Mouse (Mus musculus) heart, embryonic 15.5 days (tissue): ENCODE data around the gene Smyd5. TPM values are rescaled to one million over a fixed set of nuclear protein-coding genes. Genes with fewer than 3 reads are reported as not detected.
"Not testable (repeated sequence)": the region's sequence is repeated elsewhere in the genome, so short reads cannot be mapped to it uniquely, and the experiment has no call there.

ENCODE experiments used
- ATAC-seq: fragments of 200-750 bp; cut with Nextera tagmentation; replicated peaks from 2 replicates; pipeline ENCODE4 v1.8.0; 2017; ENCODE audit warnings: low read depth, moderate TSS enrichment; ENCODE audit not compliant: insufficient number of reproducible peaks, insufficient read depth, low FRiP score
- H3K27ac ChIP-seq: fragments of 300-500 bp; sonication (generic); 2 replicates; pipeline ENCODE4 v1.5.1; 2015; ENCODE audit warnings: mild to moderate bottlenecking, inconsistent platforms
- H3K27me3 ChIP-seq: fragments of 300-500 bp; sonication (generic); 2 replicates; pipeline ENCODE4 v1.6.1; 2015; ENCODE audit warnings: inconsistent platforms
- H3K36me3 ChIP-seq: fragments of 300-500 bp; sonication (generic); 2 replicates; pipeline ENCODE4 v1.6.1; 2015; ENCODE audit warnings: mild to moderate bottlenecking, inconsistent platforms
- H3K4me1 ChIP-seq: fragments of 300-500 bp; sonication (generic); replicated peaks from 2 replicates; pipeline ENCODE4 v1.6.1; 2015; ENCODE audit warnings: inconsistent platforms
- H3K4me2 ChIP-seq: fragments of 300-500 bp; sonication (generic); 2 replicates; pipeline ENCODE4 v1.6.1; 2015; ENCODE audit warnings: inconsistent platforms, mild to moderate bottlenecking, moderate library complexity
- H3K4me3 ChIP-seq: fragments of 300-500 bp; sonication (generic); 2 replicates; pipeline ENCODE4 v1.5.1; 2015; ENCODE audit warnings: mild to moderate bottlenecking, inconsistent platforms
- H3K9ac ChIP-seq: fragments of 300-500 bp; sonication (generic); 2 replicates; pipeline ENCODE4 v1.6.1; 2015; ENCODE audit warnings: mild to moderate bottlenecking, inconsistent platforms
- H3K9me3 ChIP-seq: fragments of 300-500 bp; sonication (generic); replicated peaks from 2 replicates; pipeline ENCODE4 v1.6.1; 2016; ENCODE audit warnings: inconsistent platforms
- WGBS: fragments of 180-500 bp; shearing (Covaris S2); methylation state at CpG from one replicate; pipeline ENCODE4 v1.1.7; 2015; ENCODE audit warnings: mixed read lengths; 5-methylcytosine and 5-hydroxymethylcytosine counted together
- polyA plus RNA-seq: library from polyadenylated mRNA; unstranded; fragments of >200 nt; fragmentation: Nextera tagmentation; extraction: Ambion mirVana; gene quantifications from 2 replicates; pipeline ENCODE4 v1.2.1, GENCODE M21; 2015

Gene Smyd5
- polyA plus RNA-seq, 1 experiment from 2014 or later, result 29.6 TPM

DNA sequence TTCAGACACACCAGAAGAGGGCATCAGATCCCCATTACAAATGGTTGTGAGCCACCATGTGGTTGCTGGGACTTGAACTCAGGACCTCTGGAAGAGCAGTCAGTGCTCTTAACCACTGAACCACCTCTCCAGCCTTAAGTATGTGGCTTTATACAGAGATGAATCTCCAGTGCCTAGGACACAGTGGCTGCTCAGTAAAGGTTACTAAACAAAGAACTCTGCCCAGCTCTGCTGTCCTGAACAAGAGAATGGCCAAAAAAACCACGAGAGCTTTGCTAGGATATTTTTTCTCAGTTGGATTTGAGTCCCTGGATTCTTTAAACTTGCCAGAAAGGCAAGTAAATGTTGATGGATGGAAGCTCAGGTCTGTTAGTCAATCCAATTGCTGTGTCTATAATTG is 18.4 kb downstream of the Smyd5 start:
- Histone ChIP-seq H3K4me1 (peaks cover 28% of the 10 kb centered on the region), H3K9ac (peak overlapping the region; percentile 81), H3K4me3 (peak overlapping the region; percentile 65), H3K36me3 (peaks cover 26% of the 10 kb centered on the region; the same call in 1 of the 2 replicates), H3K4me2 (peak overlapping the region; percentile 97)
- 53% methylated on average over 1 of the region's 1 CpGs for WGBS
- not testable (repeated sequence) for ATAC-seq, H3K9me3 ChIP-seq, H3K27me3 ChIP-seq, H3K27ac ChIP-seq

DNA sequence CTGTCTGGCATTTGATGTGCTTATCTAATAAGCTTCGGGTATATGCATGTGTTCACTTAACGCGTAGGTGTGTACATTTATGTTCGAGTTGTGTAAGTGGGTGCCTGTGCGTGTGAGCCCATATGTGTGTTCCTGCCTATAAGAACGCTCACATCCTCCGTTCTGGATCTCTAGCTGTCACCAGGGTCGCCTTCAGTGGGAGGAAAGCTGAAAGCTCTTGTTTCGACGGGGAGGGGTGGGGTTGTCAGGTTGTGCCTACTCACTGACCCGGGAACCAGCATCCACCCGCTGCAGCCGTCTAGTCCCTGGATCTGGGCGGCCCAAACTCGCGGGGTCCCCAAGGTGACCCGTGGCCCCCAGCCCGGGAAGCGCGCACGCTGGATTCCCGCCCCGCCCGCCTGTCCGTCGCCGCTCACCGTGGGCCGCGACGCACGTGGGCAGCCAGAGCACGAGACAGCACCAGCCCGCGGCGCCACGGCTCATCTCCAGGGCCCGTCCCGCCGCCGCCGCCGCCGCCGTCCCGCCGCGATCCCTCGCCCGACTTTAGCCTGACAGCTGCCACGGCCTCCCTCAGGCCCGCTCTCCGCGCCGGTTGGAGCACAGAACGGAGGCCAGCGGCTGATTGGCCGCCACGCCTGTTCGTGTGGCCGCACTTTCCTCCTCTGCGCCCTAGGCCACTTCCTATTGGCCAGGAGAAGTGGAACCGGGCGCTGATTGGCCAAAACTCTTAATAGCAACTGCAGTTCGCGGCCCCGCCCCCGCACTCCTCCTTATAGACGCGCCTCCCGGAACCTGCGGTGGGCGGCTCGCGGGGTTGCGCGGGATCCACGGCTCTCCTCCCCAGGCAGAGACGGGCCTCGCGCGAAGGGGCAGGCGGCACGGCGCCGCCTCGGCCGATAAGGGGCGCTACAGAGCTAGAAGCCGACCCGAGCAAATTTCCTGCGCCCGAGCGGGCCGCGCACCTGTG is 19.2 kb downstream of the Smyd5 start, which contains the start of gene Cct7:
TSS of gene Cct7 (plus strand) at position 818 of the 967 bp plus-strand sequence.
- H3K27me3 ChIP-seq, result no peaks in the 10 kb centered on the region
- H3K9ac ChIP-seq, result peak within 1 kb of the TSS; percentile 81
- H3K4me1 ChIP-seq, result peaks cover 30% of the 10 kb centered on the region
- H3K9me3 ChIP-seq, result no peaks in the 10 kb centered on the region
- under 1% methylated on average over 82 of the region's 96 CpGs for WGBS
- ATAC-seq, result peak; percentile 93
- H3K4me2 ChIP-seq, result peak within 1 kb of the TSS; percentile 97
- peak within 1 kb of the TSS; percentile 86 for H3K27ac ChIP-seq
- H3K4me3 ChIP-seq, result peak within 1 kb of the TSS; percentile 65
- H3K36me3 ChIP-seq, result peaks cover 17% of the 10 kb centered on the region; the same call in 1 of the 2 replicates

DNA sequence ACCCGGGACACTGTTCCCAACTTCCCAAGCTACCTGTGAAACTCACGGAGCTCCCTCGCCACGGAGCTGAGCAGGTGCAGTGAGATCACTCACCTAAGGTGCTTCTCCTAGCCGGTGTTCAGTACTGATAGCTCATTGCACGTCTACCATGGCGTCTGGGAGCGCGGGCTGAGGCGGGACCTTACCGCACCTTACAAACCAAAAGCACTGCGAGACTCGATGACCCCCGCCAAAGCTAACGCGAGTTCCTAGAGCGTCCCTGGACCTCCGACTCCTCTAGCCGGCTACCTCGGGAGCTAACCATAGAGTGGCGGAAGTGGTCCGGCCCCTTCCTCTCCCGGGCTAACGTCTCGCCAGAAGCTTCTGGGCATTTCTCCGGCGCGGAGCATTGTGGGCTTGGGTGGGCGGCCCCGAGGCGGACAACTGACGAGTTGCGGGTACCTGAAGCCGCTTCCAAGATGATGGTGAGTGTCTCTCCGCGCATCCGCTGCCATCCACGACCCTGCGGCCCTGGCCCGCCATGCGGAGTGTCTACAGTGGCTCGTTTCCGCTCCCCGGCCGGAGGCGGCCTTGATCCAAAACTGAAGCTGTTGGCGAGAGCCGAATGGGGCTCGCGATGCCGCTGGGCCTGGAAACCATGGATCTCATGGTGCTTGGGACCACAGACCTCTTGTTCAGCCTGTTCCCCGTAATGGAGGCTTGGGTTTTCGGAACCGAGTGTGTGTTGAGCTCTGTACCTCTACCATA is 20.0 kb downstream of the Smyd5 start, which contains the start of gene Pradc1:
TSS of gene Pradc1 (minus strand) at position 307 of the 747 bp plus-strand sequence.
- peak; percentile 89 for ATAC-seq
- Histone ChIP-seq H3K4me2 (peak within 1 kb of the TSS; percentile 97), H3K36me3 (peaks cover 9% of the 10 kb centered on the region; the same call in 1 of the 2 replicates), H3K27me3 (no peaks in the 10 kb centered on the region), H3K27ac (peak within 1 kb of the TSS; percentile 86), H3K4me3 (peak within 1 kb of the TSS; percentile 65), H3K9me3 (no peaks in the 10 kb centered on the region), H3K4me1 (peaks cover 35% of the 10 kb centered on the region), H3K9ac (peak within 1 kb of the TSS; percentile 81)
- under 1% methylated on average over 54 of the region's 54 CpGs for WGBS

DNA sequence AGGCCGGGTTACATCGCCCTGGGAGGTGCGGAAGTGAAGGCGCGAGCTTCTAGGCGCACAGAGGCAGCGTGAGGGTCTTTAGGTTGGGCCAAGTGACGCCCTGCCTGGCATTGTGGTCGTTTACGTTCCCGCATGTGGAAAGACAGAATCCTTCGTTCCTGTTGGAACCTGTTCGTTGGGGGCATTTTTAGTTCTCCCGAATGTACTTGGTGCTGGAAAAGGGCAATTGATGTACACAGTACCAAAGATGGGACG is 20.5 kb downstream of the Smyd5 start:
- Histone ChIP-seq H3K4me2 (peak overlapping the region; percentile 97), H3K9ac (peak overlapping the region; percentile 77), H3K4me1 (peaks cover 35% of the 10 kb centered on the region), H3K9me3 (no peaks in the 10 kb centered on the region), H3K27ac (peak overlapping the region; percentile 86), H3K27me3 (no peaks in the 10 kb centered on the region), H3K4me3 (peak overlapping the region; percentile 65), H3K36me3 (peaks cover 4% of the 10 kb centered on the region; the same call in 1 of the 2 replicates)
- no peak for ATAC-seq
- under 1% methylated on average over 15 of the region's 15 CpGs for WGBS

DNA sequence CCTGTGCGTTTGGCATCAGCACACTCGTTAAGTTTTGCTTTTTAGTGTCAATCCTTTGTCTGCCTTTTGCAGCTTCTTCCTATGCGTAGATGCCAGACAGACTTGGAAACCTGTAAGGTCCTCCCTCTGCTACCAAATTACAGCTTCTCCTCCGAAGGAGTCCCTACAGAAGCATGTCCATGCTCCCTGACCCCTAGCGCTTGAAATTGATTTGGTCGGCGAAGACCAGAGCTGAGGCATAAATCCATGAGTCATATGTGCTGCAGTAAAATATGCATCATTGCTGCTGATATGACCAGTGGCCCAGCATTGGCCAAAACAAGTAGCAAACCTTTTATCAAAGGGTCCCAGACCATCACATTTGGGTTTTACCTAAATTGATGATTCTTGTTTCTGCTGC is 21.0 kb downstream of the Smyd5 start:
- H3K9ac ChIP-seq, result peak overlapping the region; percentile 77
- H3K4me1 ChIP-seq, result peaks cover 35% of the 10 kb centered on the region
- peak overlapping the region; percentile 65 for H3K4me3 ChIP-seq
- peak overlapping the region; percentile 97 for H3K4me2 ChIP-seq
- no peaks in the 10 kb centered on the region for H3K36me3 ChIP-seq
- H3K27me3 ChIP-seq, result no peaks in the 10 kb centered on the region
- ATAC-seq, result no peak
- WGBS, result 4% methylated on average over 7 of the region's 7 CpGs
- H3K27ac ChIP-seq, result peak overlapping the region; percentile 86; the same call in 1 of the 2 replicates
- no peaks in the 10 kb centered on the region for H3K9me3 ChIP-seq

DNA sequence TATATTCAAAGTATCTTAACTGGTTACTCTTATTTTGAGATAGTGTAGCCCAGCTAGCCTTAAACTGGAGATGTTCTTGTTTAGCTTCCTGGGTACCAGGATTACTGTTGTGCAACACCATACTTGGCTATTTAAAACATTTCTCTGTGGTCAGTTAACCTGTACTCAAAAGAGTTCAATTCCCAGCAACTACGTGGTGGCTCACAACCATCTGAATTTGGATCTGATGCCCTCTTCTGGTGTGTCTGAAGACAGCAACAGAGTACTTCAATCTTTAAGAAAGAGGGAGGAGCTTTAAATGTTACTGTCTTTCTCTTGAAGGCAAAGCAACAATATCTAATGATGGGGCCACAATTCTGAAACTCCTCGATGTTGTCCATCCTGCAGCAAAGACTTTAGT is 27.8 kb downstream of the Smyd5 start:
- H3K27me3 ChIP-seq, result no peaks in the 10 kb centered on the region
- H3K9ac ChIP-seq, result no peak overlapping the region
- no peak for ATAC-seq
- H3K4me2 ChIP-seq, result no peak overlapping the region
- peaks cover 10% of the 10 kb centered on the region; the same call in 1 of the 2 replicates for H3K4me1 ChIP-seq
- 93% methylated on average over 2 of the region's 2 CpGs for WGBS
- H3K9me3 ChIP-seq, result no peaks in the 10 kb centered on the region
- no peak overlapping the region for H3K4me3 ChIP-seq
- H3K36me3 ChIP-seq, result peaks cover 53% of the 10 kb centered on the region
- no peak overlapping the region for H3K27ac ChIP-seq

DNA sequence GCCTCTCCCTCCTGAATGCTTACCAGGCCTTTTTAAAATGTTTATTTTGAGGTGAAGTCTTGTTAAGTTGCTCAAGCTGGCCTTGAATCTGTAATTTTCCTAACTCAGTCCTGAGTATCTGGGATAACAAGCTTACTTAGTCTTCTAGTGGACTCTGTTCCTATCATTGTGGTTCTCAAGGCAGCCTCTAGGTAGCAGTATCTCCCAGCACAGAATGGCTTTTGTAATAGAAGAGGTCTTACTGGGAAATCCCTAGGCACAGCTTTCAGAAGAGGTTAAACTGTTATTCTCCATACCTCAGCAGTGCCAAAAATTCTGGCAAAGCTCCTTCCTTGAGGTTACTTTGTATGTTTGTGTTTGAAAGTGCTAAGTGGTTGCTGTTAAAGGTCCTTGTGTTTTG is 33.6 kb downstream of the Smyd5 start:
- Histone ChIP-seq H3K4me2 (no peak overlapping the region), H3K4me1 (no peaks in the 10 kb centered on the region), H3K4me3 (no peak overlapping the region), H3K9me3 (no peaks in the 10 kb centered on the region), H3K27ac (no peak overlapping the region), H3K9ac (no peak overlapping the region), H3K27me3 (no peaks in the 10 kb centered on the region), H3K36me3 (peaks cover 88% of the 10 kb centered on the region)
- ATAC-seq, result no peak

DNA sequence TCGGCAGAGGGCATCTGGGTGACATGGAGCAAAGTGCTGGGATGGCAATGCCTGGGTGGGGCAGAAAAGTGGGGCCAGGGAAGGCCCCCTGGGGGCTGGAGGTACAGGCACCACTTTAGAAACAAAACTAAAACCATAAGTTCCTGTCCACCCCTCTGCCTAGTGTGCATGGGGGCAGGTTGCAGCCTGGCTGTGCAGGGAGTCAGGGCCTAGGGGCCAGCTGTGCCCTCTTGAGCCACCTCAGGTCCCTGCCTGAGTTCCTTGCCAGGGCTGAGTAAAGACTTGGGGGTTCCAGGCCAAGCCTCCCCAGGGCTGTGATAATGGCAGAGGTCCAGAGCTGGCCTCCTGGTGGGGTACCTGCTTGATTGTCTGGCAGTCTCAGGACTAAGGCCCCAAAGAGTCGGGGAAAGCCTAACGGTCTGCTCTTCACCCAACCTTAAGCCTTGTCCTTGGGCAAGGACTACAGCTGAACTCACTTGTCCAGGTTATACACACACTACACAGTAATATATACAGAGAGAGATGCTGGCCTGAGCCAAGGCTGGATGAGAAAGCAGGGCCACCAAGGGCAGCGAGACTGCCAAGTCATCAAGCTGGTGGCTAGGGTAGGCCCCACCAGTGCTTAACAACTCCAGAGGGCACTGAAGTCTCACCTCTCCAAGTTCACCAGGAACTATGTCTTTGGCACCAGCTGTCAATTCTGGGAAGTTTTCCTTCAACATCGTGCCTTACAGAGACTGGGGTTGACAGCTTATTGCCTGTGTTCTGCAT is 38.1 kb downstream of the Smyd5 start:
- H3K27ac ChIP-seq, result no peak overlapping the region
- WGBS, result 68% methylated on average over 5 of the region's 5 CpGs
- no peak for ATAC-seq

DNA sequence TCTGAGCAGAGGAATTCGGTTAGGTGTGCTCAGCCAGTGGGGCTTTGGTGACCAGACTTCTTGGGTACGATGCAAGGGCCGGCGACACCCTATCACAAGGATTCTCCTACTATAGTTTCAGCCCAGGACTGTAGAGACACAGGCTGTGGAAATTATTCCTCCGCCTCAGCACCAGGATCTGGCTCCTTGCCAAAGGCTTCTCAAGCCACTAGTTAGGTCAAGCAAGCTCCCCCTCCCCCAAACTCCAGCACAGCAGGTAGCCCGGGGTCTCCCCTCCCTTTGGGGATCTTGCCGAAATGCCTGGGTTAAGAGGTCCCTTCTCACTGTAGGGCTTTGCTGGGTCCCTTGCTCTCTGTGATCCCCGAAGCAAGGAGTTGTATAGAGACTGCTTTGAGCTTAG is 40.2 kb downstream of the Smyd5 start:
- WGBS, result 52% methylated on average over 8 of the region's 8 CpGs
- Histone ChIP-seq H3K27me3 (peaks cover 20% of the 10 kb centered on the region; the same call in 1 of the 2 replicates), H3K27ac (no peak overlapping the region), H3K4me1 (no peaks in the 10 kb centered on the region), H3K36me3 (peaks cover 23% of the 10 kb centered on the region), H3K9me3 (no peaks in the 10 kb centered on the region), H3K4me3 (no peak overlapping the region), H3K4me2 (no peak overlapping the region), H3K9ac (no peak overlapping the region)
- no peak for ATAC-seq

More for the DNA sequence above, 38.1 kb downstream of the Smyd5 start:
- H3K4me3 ChIP-seq, result no peak overlapping the region
- no peak overlapping the region for H3K9ac ChIP-seq
- no peaks in the 10 kb centered on the region for H3K4me1 ChIP-seq
- no peak overlapping the region for H3K4me2 ChIP-seq
- peaks cover 9% of the 10 kb centered on the region; the same call in 1 of the 2 replicates for H3K27me3 ChIP-seq
- peaks cover 44% of the 10 kb centered on the region for H3K36me3 ChIP-seq
- no peaks in the 10 kb centered on the region for H3K9me3 ChIP-seq

DNA sequence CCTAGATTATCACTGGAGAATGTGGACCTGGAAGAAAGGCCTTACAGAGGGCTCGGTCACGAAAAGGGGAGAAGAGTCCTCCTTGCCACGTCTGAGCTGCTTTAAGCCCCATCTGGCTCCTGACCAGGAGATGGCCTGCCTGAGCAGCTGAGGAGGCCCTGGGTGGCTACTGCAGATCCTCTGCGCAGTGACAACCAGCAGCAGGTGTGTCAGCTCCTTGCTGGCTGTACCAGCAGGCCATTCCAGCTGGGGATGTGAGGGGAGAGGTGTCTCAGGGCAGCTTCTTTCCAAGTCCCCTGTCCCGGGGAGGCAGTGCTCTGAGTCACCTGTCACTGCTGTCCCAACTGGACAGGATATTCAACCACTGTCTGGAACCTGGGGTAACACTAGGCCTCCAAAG is 40.8 kb downstream of the Smyd5 start:
- H3K4me2 ChIP-seq, result no peak overlapping the region
- WGBS, result 52% methylated on average over 5 of the region's 5 CpGs
- no peak overlapping the region for H3K4me3 ChIP-seq
- H3K27ac ChIP-seq, result no peak overlapping the region
- no peak overlapping the region for H3K9ac ChIP-seq
- no peak for ATAC-seq
- no peaks in the 10 kb centered on the region for H3K4me1 ChIP-seq
- H3K36me3 ChIP-seq, result peaks cover 17% of the 10 kb centered on the region
- no peaks in the 10 kb centered on the region for H3K9me3 ChIP-seq
- H3K27me3 ChIP-seq, result peaks cover 23% of the 10 kb centered on the region

DNA sequence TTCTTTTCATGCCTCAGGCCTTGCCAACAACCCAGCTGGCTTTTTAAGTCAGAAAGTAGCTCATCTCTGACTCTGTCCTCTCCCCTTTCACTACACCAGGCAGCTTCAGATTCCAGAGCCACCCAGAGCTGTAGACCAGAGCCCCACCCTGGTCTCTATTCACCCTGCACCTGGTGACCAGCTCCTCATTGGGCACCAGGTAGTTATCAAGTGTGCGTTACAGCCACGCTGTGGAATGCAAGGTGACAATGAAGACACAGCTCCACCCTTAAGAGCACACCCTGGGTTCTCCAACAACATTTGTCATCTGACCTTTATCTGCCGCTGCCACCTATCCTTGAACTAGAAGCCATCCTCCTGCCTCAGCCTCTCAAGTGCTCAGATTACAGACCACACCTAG is 43.8 kb downstream of the Smyd5 start:
- no peak overlapping the region for H3K4me2 ChIP-seq
- H3K4me1 ChIP-seq, result no peaks in the 10 kb centered on the region
- ATAC-seq, result no peak
- H3K4me3 ChIP-seq, result no peak overlapping the region
- no peak overlapping the region for H3K9ac ChIP-seq
- no peak overlapping the region for H3K27ac ChIP-seq
- H3K9me3 ChIP-seq, result no peaks in the 10 kb centered on the region
- peaks cover 50% of the 10 kb centered on the region for H3K27me3 ChIP-seq
- H3K36me3 ChIP-seq, result no peaks in the 10 kb centered on the region
- 73% methylated on average over 3 of the region's 3 CpGs for WGBS
